Mouse (Mus musculus): ENCODE measurements at regions not wholly inside any gene's neighbourhood (a gene's known extent, or its start where the extent isn't known, plus 50 kb on each side); places are given as distances from the start of the nearest gene placed in this dataset.

DNA sequence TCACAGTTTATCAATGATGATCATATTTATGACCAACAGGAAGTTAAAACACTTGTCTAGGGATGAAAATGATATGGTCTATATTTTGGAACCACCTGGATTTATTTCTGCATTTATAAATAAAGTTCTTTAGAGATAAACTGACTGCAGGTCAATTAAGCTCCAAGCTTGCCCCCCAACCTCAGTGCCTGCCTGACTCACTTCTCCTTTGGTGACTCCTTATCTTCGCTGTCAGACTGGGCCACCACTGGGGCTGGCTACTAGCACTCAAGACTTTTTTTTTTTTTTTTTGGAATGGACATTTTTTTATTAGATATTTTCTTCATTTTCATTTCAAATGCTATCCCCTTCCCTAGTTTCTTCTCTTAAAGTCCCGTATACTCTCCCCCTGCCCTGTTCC lies 178.8 kb upstream of the Cylc2 start:
- H3K27ac ChIP-seq: no peak overlapping the region
- TF ChIP-seq CTCF (IDR thresholded peaks at IDR 0.05): no peak
- DNase-seq (ENCODE audit: extremely low spot score in 1 of 2, low spot score in 2 of 2): no peak
- H3K4me3 ChIP-seq: no peak overlapping the region
- intact Hi-C loops (cut with DNase I): loop anchor here (5.0 kb wide), 1 partner anchor 585 kb away; no protein-coding TSS in a partner anchor

Data from left cerebral cortex, adult 2 months (tissue).